Mouse (Mus musculus) MEL (cell line): ENCODE data around the gene Acyp1. TPM values are rescaled to one million over a fixed set of nuclear protein-coding genes. Genes with fewer than 3 reads are reported as not detected.

Experiments used
- DNase-seq: peaks from one replicate; pipeline ENCODE4 v3.0.0; 2011; ENCODE audit warnings: low read depth, low spot score
- H3K27ac ChIP-seq: 2 replicates; pipeline ENCODE4 v1.5.1; 2012; ENCODE audit warnings: low read depth, mild to moderate bottlenecking, control low read depth, low read length, moderate library complexity; ENCODE audit not compliant: control insufficient read depth
- H3K27me3 ChIP-seq, 2 experiments: fragments of 150-350 bp in 1 of 2; sonication (generic) in 1 of 2; 2 replicates each; pipeline ENCODE4 v1.6.1; 2012; ENCODE audit warnings: low read length in 2 of 2, mild to moderate bottlenecking in 2 of 2, improper control_type of control experiment in 1 of 2, moderate library complexity in 1 of 2; ENCODE audit not compliant: insufficient read depth in 2 of 2, control insufficient read depth in 1 of 2
- H3K36me3 ChIP-seq, 2 experiments: 2 replicates each; pipeline ENCODE4 v1.6.1; 2012 to 2014; ENCODE audit warnings: low read length in 2 of 2, improper control_type of control experiment in 1 of 2, inconsistent platforms in 1 of 2, mild to moderate bottlenecking in 1 of 2; ENCODE audit not compliant: insufficient read depth in 2 of 2, control insufficient read depth in 1 of 2
- H3K4me1 ChIP-seq, 2 experiments: fragments of 150-350 bp in 1 of 2; sonication (generic) in 1 of 2; 2 replicates each; pipeline ENCODE4 v1.6.1; 2012; ENCODE audit warnings: low read length in 2 of 2, improper control_type of control experiment in 1 of 2, mild to moderate bottlenecking in 1 of 2; ENCODE audit not compliant: insufficient read depth in 2 of 2, control insufficient read depth in 1 of 2
- H3K4me3 ChIP-seq, 2 experiments: fragments of 150-350 bp in 1 of 2; sonication (generic) in 1 of 2; 2 replicates each; pipeline ENCODE4 v1.5.1; 2012; ENCODE audit warnings: low read depth in 2 of 2, low read length in 2 of 2, mild to moderate bottlenecking in 2 of 2, moderate library complexity in 2 of 2, control low read depth in 1 of 2, improper control_type of control experiment in 1 of 2; ENCODE audit not compliant: control insufficient read depth in 1 of 2, insufficient read depth in 1 of 2
- H3K79me2 ChIP-seq: 2 replicates; pipeline ENCODE4 v1.6.1; 2012; ENCODE audit warnings: mild to moderate bottlenecking, low read length, moderate library complexity; ENCODE audit not compliant: control insufficient read depth, poor library complexity, insufficient read depth
- H3K9ac ChIP-seq: 2 replicates; pipeline ENCODE4 v1.6.1; 2012; ENCODE audit warnings: low read depth, mild to moderate bottlenecking, control low read depth, low read length, moderate library complexity; ENCODE audit not compliant: control insufficient read depth, poor library complexity, severe bottlenecking
- H3K9me3 ChIP-seq: fragments of 150-350 bp; sonication (generic); replicated peaks from 2 replicates; pipeline ENCODE4 v1.6.1; 2012; ENCODE audit warnings: mild to moderate bottlenecking, low read length, improper control_type of control experiment, moderate library complexity; ENCODE audit not compliant: insufficient read depth
- BHLHE40 ChIP-seq: IDR thresholded peaks from 2 replicates; pipeline ENCODE4 v1.6.1; 2012; ENCODE audit warnings: low read depth, mild to moderate bottlenecking, inconsistent platforms, low read length, improper control_type of control experiment, borderline replicate concordance
- CHD1 ChIP-seq: IDR thresholded peaks from 2 replicates; pipeline ENCODE4 v1.6.1; 2012; ENCODE audit warnings: low read depth, mild to moderate bottlenecking, inconsistent platforms, low read length, improper control_type of control experiment
- CHD2 ChIP-seq: IDR thresholded peaks from 2 replicates; pipeline ENCODE4 v1.6.1; 2011; ENCODE audit warnings: low read length, improper control_type of control experiment
- CTCF ChIP-seq, 3 experiments: IDR thresholded peaks in 2 of 3; conservative IDR thresholded peaks in 1 of 3; 2 replicates each; pipeline ENCODE4 v1.5.1; 2011 to 2012; ENCODE audit warnings: low read length in 3 of 3, low read depth in 2 of 3, mild to moderate bottlenecking in 2 of 3, improper control_type of control experiment in 1 of 3, inconsistent platforms in 1 of 3, mixed read lengths in 1 of 3, moderate library complexity in 1 of 3; ENCODE audit not compliant: control insufficient read depth in 1 of 3, insufficient read depth in 1 of 3, poor library complexity in 1 of 3, severe bottlenecking in 1 of 3
- ELF1 ChIP-seq: IDR thresholded peaks from 2 replicates; pipeline ENCODE4 v1.6.1; 2014; ENCODE audit warnings: low read depth, mild to moderate bottlenecking, inconsistent platforms, low read length, improper control_type of control experiment, moderate library complexity
- EP300 ChIP-seq, 2 experiments: IDR thresholded peaks; 2 replicates each; pipeline ENCODE4 v1.6.1; 2011; ENCODE audit warnings: improper control_type of control experiment in 2 of 2, low read length in 2 of 2, low read depth in 1 of 2, mild to moderate bottlenecking in 1 of 2
- GATA1 ChIP-seq: IDR thresholded peaks from 2 replicates; pipeline ENCODE4 v1.6.1; 2011; ENCODE audit warnings: low read depth, low read length, improper control_type of control experiment
- JUND ChIP-seq: IDR thresholded peaks from 2 replicates; pipeline ENCODE4 v1.6.1; 2011; ENCODE audit warnings: low read depth, mild to moderate bottlenecking, improper control_type of control experiment, low read length
- MAFK ChIP-seq: IDR thresholded peaks from 2 replicates; pipeline ENCODE4 v1.6.1; 2011; ENCODE audit warnings: low read depth, mild to moderate bottlenecking, low read length, improper control_type of control experiment, borderline replicate concordance
- MAX ChIP-seq: IDR thresholded peaks from 2 replicates; pipeline ENCODE4 v1.6.1; 2011; ENCODE audit warnings: low read length, improper control_type of control experiment
- MYC ChIP-seq: IDR thresholded peaks from 2 replicates; pipeline ENCODE4 v1.6.1; 2011; ENCODE audit warnings: low read depth, mild to moderate bottlenecking, low read length, improper control_type of control experiment, moderate library complexity
- NRF1 ChIP-seq: IDR thresholded peaks from 2 replicates; pipeline ENCODE4 v1.6.1; 2014; ENCODE audit warnings: low read depth, mild to moderate bottlenecking, inconsistent platforms, low read length, improper control_type of control experiment, moderate library complexity; ENCODE audit not compliant: poor library complexity, insufficient read depth, severe bottlenecking
- RAD21 ChIP-seq: IDR thresholded peaks from 2 replicates; pipeline ENCODE4 v1.6.1; 2011; ENCODE audit warnings: mild to moderate bottlenecking, low read depth, low read length, improper control_type of control experiment
- SMC3 ChIP-seq: IDR thresholded peaks from 2 replicates; pipeline ENCODE4 v1.6.1; 2011; ENCODE audit warnings: low read depth, low read length, improper control_type of control experiment
- TBP ChIP-seq: IDR thresholded peaks from 2 replicates; pipeline ENCODE4 v1.8.0; 2011; ENCODE audit warnings: low read depth, low read length, improper control_type of control experiment
- USF1 ChIP-seq: IDR thresholded peaks from 2 replicates; pipeline ENCODE4 v1.6.1; 2014; ENCODE audit warnings: low read depth, mild to moderate bottlenecking, inconsistent platforms, low read length, improper control_type of control experiment, moderate library complexity
- ZC3H11A ChIP-seq: IDR thresholded peaks from 2 replicates; pipeline ENCODE4 v1.6.1; 2012; ENCODE audit warnings: low read depth, mild to moderate bottlenecking, inconsistent platforms, low read length, improper control_type of control experiment
- ZKSCAN1 ChIP-seq: IDR thresholded peaks from 2 replicates; pipeline ENCODE4 v1.6.1; 2012; ENCODE audit warnings: low read depth, mild to moderate bottlenecking, inconsistent platforms, low read length, improper control_type of control experiment, moderate library complexity
- ZMIZ1 ChIP-seq: IDR thresholded peaks from 2 replicates; pipeline ENCODE4 v1.6.1; 2012; ENCODE audit warnings: low read depth, mild to moderate bottlenecking, inconsistent platforms, low read length, improper control_type of control experiment, moderate library complexity
- ZNF384 ChIP-seq: IDR thresholded peaks from 2 replicates; pipeline ENCODE4 v1.6.1; 2012; ENCODE audit warnings: low read depth, mild to moderate bottlenecking, inconsistent platforms, low read length, improper control_type of control experiment
- polyA plus RNA-seq, 2 experiments: library from polyadenylated mRNA; stranded (reverse) in 1 of 2; unstranded in 1 of 2; fragments of >175 nt in 1 of 2; fragments of >200 nt in 1 of 2; gene quantifications; 2 replicates each; pipeline versions ENCODE4 v1.2.1 to v1.2.4; 2012; ENCODE audit warnings: low replicate concordance in 2 of 2, low read depth in 1 of 2; ENCODE audit not compliant: insufficient read length in 2 of 2, insufficient read depth in 1 of 2, missing spikeins in 1 of 2
- total RNA-seq: library from RNA; depleted of rRNA; stranded (reverse); fragments of 300-350 nt; gene quantifications from 2 replicates; pipeline ENCODE4 v1.2.3, GENCODE M21; 2012

The Acyp1 gene
- total and polyA plus RNA-seq, 3 experiments, result 47.4 to 54.5 TPM; not detected in 1

GRCm38 (mm10) chr12:85288486-85289156 is 383 bp upstream of the Acyp1 start, which contains the start of gene Zc2hc1c:
Zc2hc1c (plus strand) TSS chr12:85288591.
- Histone ChIP-seq H3K36me3 (peaks cover 0 to 9% of the 10 kb centered on the region in 2 experiments; a peak in 2 of 4 replicates), H3K9me3 (no peaks in the 10 kb centered on the region), H3K4me1 (peaks cover 8 to 10% of the 10 kb centered on the region in 2 experiments), H3K27ac (no peak within 1 kb of the TSS), H3K9ac (no peak within 1 kb of the TSS), H3K27me3 (no peaks in the 10 kb centered on the region; a peak in 1 of 4 replicates), H3K79me2 (no peaks in the 10 kb centered on the region)
- no peak for DNase-seq
- TF ChIP-seq ZKSCAN1 (no peak), MAFK (no peak), CHD2 (no peak), CHD1 (no peak), MAX (no peak), ZMIZ1 (no peak), ELF1 (no peak), GATA1 (no peak), BHLHE40 (no peak), USF1 (no peak), ZNF384 (no peak), TBP (no peak), EP300 (IDR thresholded peaks at IDR 0.05; ENCODE audit: low read depth in 1 of 2, low read length in 2 of 2) (no peak), JUND (no peak)
- TF ChIP-seq, all 39 proteins: peak for 0
- H3K4me3 ChIP-seq, result no peak within 1 kb of the TSS

GRCm38 (mm10) chr12:85286941-85287340 is 1.3 kb downstream of the Acyp1 start:
- peak; percentile 70 for TF ChIP-seq ZC3H11A
- TF ChIP-seq NRF1, result 0 out of 2 replicates have a peak, but pooled peaks have one; percentile 3
- peak; percentile 59 to 79 (median 62) for TF ChIP-seq CTCF (IDR thresholded peaks at IDR 0.05 in 2 of 3, conservative IDR thresholded peaks at IDR 0.05 in 1 of 3; ENCODE audit: control insufficient read depth in 1 of 3, insufficient read depth in 1 of 3, low read depth in 2 of 3, low read length in 3 of 3, poor library complexity in 1 of 3, severe bottlenecking in 1 of 3)
- TF ChIP-seq RAD21, result peak; percentile 79
- no peak for TF ChIP-seq MYC
- TF ChIP-seq SMC3, result peak; percentile 85
- TF ChIP-seq ZMIZ1, result no peak
- DNase-seq, result peak; percentile 66
- H3K79me2 ChIP-seq, result no peaks in the 10 kb centered on the region
- no peaks in the 10 kb centered on the region; a peak in 1 of 4 replicates for H3K27me3 ChIP-seq
- H3K9me3 ChIP-seq, result no peaks in the 10 kb centered on the region
- H3K27ac ChIP-seq, result no peak overlapping the region
- H3K4me3 ChIP-seq, result no peak overlapping the region
- H3K36me3 ChIP-seq, result peaks cover 0 to 5% of the 10 kb centered on the region in 2 experiments; a peak in 2 of 4 replicates
- H3K4me1 ChIP-seq, result peaks cover 7 to 9% of the 10 kb centered on the region in 2 experiments
- H3K9ac ChIP-seq, result no peak overlapping the region
